Mouse (Mus musculus): ENCODE measurements around the gene Nprl2. TPM values are rescaled to one million over a fixed set of nuclear protein-coding genes. Genes with fewer than 3 reads are reported as not detected.

Nprl2 gene
- total RNA-seq (2021) = 10 to 100 TPM; 20.4 to 21.0 TPM
- long read RNA-seq, experiment 1, transcript Nprl2-201 (11 exons, 1,441 nt) = major isoform, 19 of 21 reads
- long read RNA-seq, experiment 1, partial matches to known transcripts = 2 of 21 reads
- long read RNA-seq, experiment 1, other reads (novel, unspliced or antisense) = 0 of 21 reads
- long read RNA-seq, experiment 2, transcript Nprl2-201 (11 exons, 1,441 nt) = major isoform, 17 of 18 reads
- long read RNA-seq, experiment 2, partial matches to known transcripts = 0 of 18 reads
- long read RNA-seq, experiment 2, other reads (novel, unspliced or antisense) = 1 of 18 reads

- DNase-seq = peak; percentile 96 to 97
Measured at GRCm38 (mm10) chr9:107541474-107542351, at the start of gene Nprl2, which contains the start of gene Cyb561d2. Gene Nprl2 (plus strand): TSS chr9:107542226. Gene Cyb561d2 (minus strand): TSS chr9:107542193.

- no peak for DNase-seq
Measured at GRCm38 (mm10) chr9:107493511-107493910, 48.5 kb upstream of the Nprl2 start.

- no peak for DNase-seq
Measured at GRCm38 (mm10) chr9:107494238-107494637, 47.8 kb upstream of the Nprl2 start.

- no peak for DNase-seq
Measured at GRCm38 (mm10) chr9:107496359-107496758, 45.7 kb upstream of the Nprl2 start.

- peak; percentile 17 to 33 for DNase-seq
Measured at GRCm38 (mm10) chr9:107500708-107501286, 41.2 kb upstream of the Nprl2 start.

GRCm38 (mm10) chr9:107502131-107502846 lies 39.7 kb upstream of the Nprl2 start:
- DNase-seq = no peak

GRCm38 (mm10) chr9:107504662-107505537 lies 37.1 kb upstream of the Nprl2 start:
- DNase-seq = no peak

- no peak for DNase-seq
Measured at GRCm38 (mm10) chr9:107508266-107508665, 33.8 kb upstream of the Nprl2 start.

GRCm38 (mm10) chr9:107510384-107511100 lies 31.5 kb upstream of the Nprl2 start:
- DNase-seq = no peak

- no peak for DNase-seq
Measured at GRCm38 (mm10) chr9:107511436-107511835, 30.6 kb upstream of the Nprl2 start.

- no peak for DNase-seq
Measured at GRCm38 (mm10) chr9:107512326-107512725, 29.7 kb upstream of the Nprl2 start.

GRCm38 (mm10) chr9:107514303-107514955 lies 27.6 kb upstream of the Nprl2 start:
- DNase-seq = peak; percentile 69 to 89

- DNase-seq = no peak
Measured at GRCm38 (mm10) chr9:107520331-107520730, 21.7 kb upstream of the Nprl2 start.

GRCm38 (mm10) chr9:107521190-107521589 lies 20.8 kb upstream of the Nprl2 start:
- no peak for DNase-seq

GRCm38 (mm10) chr9:107521711-107522399 lies 20.2 kb upstream of the Nprl2 start:
- no peak for DNase-seq

GRCm38 (mm10) chr9:107522400-107522711 lies 19.7 kb upstream of the Nprl2 start:
- DNase-seq = no peak

- peak; percentile 43 to 55 for DNase-seq
Measured at GRCm38 (mm10) chr9:107526198-107527026, 15.6 kb upstream of the Nprl2 start.

- DNase-seq = peak; percentile 91 to 98
Measured at GRCm38 (mm10) chr9:107533791-107534407, 8.1 kb upstream of the Nprl2 start, which contains the start of gene Tmem115. Gene Tmem115 (plus strand): TSS chr9:107533945.
